ENCODE assay signal across 27 mouse cellular contexts in the genomic region with DNA sequence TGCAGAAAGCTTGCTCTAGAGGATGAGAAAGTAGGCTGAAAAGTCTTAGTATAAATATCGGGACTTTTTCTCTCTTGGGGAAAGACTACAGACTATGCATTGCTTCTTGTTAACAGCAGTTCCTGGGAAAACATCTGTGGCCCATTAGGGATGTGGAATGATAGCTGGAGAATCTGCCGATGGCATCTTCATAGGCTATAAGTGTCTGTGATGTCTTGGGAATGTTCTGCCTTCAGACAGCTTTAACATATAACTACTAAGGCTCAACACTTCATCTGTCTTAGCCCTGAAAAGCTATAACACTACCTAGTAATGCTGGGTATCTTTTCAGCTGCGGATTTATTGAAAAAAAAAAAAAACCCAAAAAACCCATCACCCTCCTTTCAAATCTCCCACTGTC.
"Had no signal": no experiment of that assay in that cellular context is flagged by ENCODE, and none has a peak within 500 bp of the region (broad histone marks: within the 10 kb centered on the region; RNA-seq: fewer than 3 reads in every experiment).

No protein-coding gene starts in this region.

- H3K27ac ChIP-seq: embryonic facial prominence, embryonic 12.5 days; embryonic facial prominence, embryonic 13.5 days; embryonic facial prominence, embryonic 15.5 days; forebrain, embryonic 10.5 days; forebrain, embryonic 12.5 days; forebrain, embryonic 13.5 days; forebrain, embryonic 15.5 days; gastrocnemius, adult 2 months; heart, adult 2 months had no signal

- H3K36me3 ChIP-seq: embryonic facial prominence, embryonic 12.5 days; embryonic facial prominence, embryonic 13.5 days; embryonic facial prominence, embryonic 15.5 days; forebrain, embryonic 10.5 days; forebrain, embryonic 12.5 days; forebrain, embryonic 15.5 days had no signal

- ATAC-seq: forebrain, embryonic 13.5 days; forebrain, embryonic 14.5 days; forebrain, embryonic 15.5 days; forebrain, embryonic 16.5 days; forebrain, postnatal 0 days had no signal

- H3K9me3 ChIP-seq: embryonic facial prominence, embryonic 12.5 days; embryonic facial prominence, embryonic 13.5 days; embryonic facial prominence, embryonic 15.5 days; forebrain, embryonic 10.5 days; forebrain, embryonic 12.5 days; forebrain, embryonic 13.5 days; forebrain, embryonic 15.5 days had no signal

- DNase-seq: cerebellum, adult 2 months; cerebellum, adult 8-10 months; cerebellum, adult 9-10 months; cerebellum, adult 9-11 months; cerebellum, postnatal 10 days; cerebellum, postnatal 14 days; cerebellum, postnatal 25 days; cerebellum, postnatal 36 days; embryo, embryonic 11 days; forebrain, postnatal 0 days; gastrocnemius, adult 2 months; gastrocnemius, postnatal 10 days; gastrocnemius, postnatal 14 days; gastrocnemius, postnatal 25 days; gastrocnemius, postnatal 36 days; heart, adult 18-20 months; heart, adult 2 months had no signal

- H3K4me1 ChIP-seq: embryonic facial prominence, embryonic 12.5 days; embryonic facial prominence, embryonic 13.5 days; embryonic facial prominence, embryonic 15.5 days; forebrain, embryonic 10.5 days; forebrain, embryonic 12.5 days; forebrain, embryonic 13.5 days; forebrain, embryonic 15.5 days had no signal

- H3K4me3 ChIP-seq: embryonic facial prominence, embryonic 12.5 days; embryonic facial prominence, embryonic 13.5 days; embryonic facial prominence, embryonic 15.5 days; erythroblast, embryonic 14.5 days; forebrain, embryonic 10.5 days; forebrain, embryonic 12.5 days; forebrain, embryonic 13.5 days; forebrain, embryonic 15.5 days; gastrocnemius, adult 2 months; heart, adult 2 months had no signal

- H3K4me2 ChIP-seq: embryonic facial prominence, embryonic 12.5 days; embryonic facial prominence, embryonic 13.5 days; embryonic facial prominence, embryonic 15.5 days; forebrain, embryonic 12.5 days; forebrain, embryonic 13.5 days; forebrain, embryonic 15.5 days had no signal

- H3K27me3 ChIP-seq: embryonic facial prominence, embryonic 12.5 days; embryonic facial prominence, embryonic 13.5 days; embryonic facial prominence, embryonic 15.5 days; forebrain, embryonic 12.5 days; forebrain, embryonic 13.5 days; forebrain, embryonic 15.5 days had no signal

- H3K9ac ChIP-seq: embryonic facial prominence, embryonic 12.5 days; embryonic facial prominence, embryonic 13.5 days; embryonic facial prominence, embryonic 15.5 days; forebrain, embryonic 12.5 days; forebrain, embryonic 13.5 days; forebrain, embryonic 15.5 days; forebrain, postnatal 0 days had no signal
